Mouse (Mus musculus): Measurements from ENCODE around the gene Gm32742. TPM values are rescaled to one million over a fixed set of nuclear protein-coding genes. Genes with fewer than 3 reads are reported as not detected.

Gene Gm32742
- polyA plus RNA-seq, 1 experiment from 2014 or later: 0.07 TPM

DNA sequence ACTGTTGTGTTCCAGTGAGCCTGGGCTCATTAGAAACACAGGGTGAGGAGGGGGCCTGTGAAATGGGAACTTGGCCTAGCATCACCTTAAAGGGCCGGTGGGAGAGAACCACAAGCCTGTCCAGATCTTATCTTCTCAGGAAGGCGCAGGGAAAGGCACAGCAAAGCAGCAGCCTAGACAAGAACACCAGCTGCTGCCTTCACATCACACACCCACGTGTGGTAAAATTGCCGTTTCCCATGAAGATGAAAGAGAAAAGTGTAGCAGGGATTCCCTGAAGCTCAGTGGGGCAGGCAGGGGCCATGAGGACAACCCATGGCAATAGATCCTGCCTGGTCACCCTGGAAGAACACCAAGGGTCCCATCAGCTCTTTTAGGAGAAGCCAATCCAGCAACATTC is 20.1 kb upstream of the Gm32742 start:
- H3K36me3 ChIP-seq (ENCODE audit: control insufficient read depth, insufficient read depth, low read length): no peaks in the 10 kb centered on the region
- H3K9ac ChIP-seq (ENCODE audit: low read depth, low read length): no peak overlapping the region
- no peaks in the 10 kb centered on the region for H3K9me3 ChIP-seq (ENCODE audit: control insufficient read depth, low read length)
- no peaks in the 10 kb centered on the region for H3K27me3 ChIP-seq (replicated peaks; ENCODE audit: control insufficient read depth, insufficient read depth, low read length)
- no peak overlapping the region for H3K27ac ChIP-seq (replicated peaks; ENCODE audit: low read depth, low read length)
- ATAC-seq (ENCODE audit: low read depth) (no peak), DNase-seq (ENCODE audit: low spot score) (no peak)
- 66% methylated on average over 4 of the region's 4 CpGs for WGBS
- H3K4me1 ChIP-seq (ENCODE audit: control insufficient read depth, insufficient read depth, low read length): no peaks in the 10 kb centered on the region
- H3K4me2 ChIP-seq (ENCODE audit: low read depth, low read length): no peak overlapping the region
- no peak overlapping the region for H3K4me3 ChIP-seq (ENCODE audit: low read depth, low read length)

DNA sequence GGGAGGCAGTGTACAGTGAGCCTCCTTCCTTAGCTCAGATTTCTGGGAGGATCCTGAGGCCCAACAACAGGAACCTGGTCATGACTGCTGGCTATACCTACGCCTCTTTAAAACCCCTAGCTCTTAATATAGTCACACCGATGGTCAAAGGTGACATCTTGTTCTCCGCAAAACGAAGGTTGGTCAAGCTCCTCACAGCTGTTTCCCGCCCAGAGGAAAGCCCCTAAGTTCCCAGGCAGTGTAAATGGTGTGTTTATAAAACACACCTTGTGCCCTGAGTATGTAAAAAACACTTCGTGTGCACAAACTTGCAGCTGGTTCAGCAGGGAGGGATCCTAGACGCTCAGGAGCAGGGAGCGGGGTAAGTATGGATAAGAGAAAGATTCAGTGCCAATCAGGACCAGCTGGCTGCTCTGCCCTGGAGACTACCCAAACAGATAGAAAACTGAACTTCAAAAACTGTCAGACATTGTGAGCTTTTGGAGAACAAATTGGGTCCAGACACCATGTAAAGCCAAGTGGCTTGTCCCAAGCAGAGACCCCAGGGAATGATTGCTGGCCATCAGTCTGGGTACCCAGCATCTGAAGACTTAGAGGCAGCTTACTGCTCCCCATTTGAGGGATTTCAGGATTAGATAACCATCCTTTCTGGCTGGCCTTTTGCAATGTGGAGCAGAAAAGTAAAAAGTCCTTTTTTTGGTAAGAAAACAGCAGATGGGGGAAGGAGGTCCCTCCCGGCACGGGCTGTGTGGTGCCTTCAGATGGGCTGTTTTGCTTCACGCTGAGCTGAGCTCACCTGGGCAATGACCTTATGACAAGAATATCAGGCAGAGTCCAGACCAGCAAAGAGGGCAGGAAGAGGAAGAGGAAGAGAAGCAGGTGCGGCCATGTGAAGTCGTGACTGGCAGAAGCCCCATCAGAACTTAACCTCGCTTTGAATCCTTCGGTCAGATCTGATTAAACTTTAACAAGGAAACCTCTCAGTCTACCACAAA is 17.7 kb upstream of the Gm32742 start:
- no peaks in the 10 kb centered on the region for H3K36me3 ChIP-seq (ENCODE audit: control insufficient read depth, insufficient read depth, low read length)
- H3K27me3 ChIP-seq (replicated peaks; ENCODE audit: control insufficient read depth, insufficient read depth, low read length): no peaks in the 10 kb centered on the region
- WGBS: 66% methylated on average over 15 of the region's 15 CpGs
- no peak overlapping the region for H3K4me3 ChIP-seq (ENCODE audit: low read depth, low read length)
- H3K9me3 ChIP-seq (ENCODE audit: control insufficient read depth, low read length): no peaks in the 10 kb centered on the region
- no peaks in the 10 kb centered on the region for H3K4me1 ChIP-seq (ENCODE audit: control insufficient read depth, insufficient read depth, low read length)
- no peak overlapping the region for H3K27ac ChIP-seq (replicated peaks; ENCODE audit: low read depth, low read length)
- DNase-seq (ENCODE audit: low spot score) (no peak), ATAC-seq (ENCODE audit: low read depth) (no peak)
- H3K9ac ChIP-seq (ENCODE audit: low read depth, low read length): no peak overlapping the region
- no peak overlapping the region for H3K4me2 ChIP-seq (ENCODE audit: low read depth, low read length)

DNA sequence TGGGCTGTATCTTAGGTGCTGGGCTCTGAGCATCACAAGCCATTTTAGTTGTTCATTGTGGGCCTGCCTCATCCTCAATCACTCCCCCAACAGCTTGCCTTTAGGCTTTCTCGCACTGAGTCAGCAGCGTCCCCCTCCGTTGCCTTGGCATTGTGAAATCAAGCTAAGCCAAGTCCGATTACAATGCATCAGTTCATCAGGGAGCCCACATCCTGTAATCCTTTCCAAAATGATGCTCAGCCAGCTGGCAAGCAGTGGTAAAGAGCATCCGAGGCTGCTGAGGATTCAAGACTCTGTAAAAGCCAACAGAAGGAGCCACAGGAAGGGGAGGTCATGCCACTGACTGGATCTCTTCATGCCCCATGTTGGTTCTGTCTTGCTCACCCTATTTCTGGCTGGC is 15.3 kb upstream of the Gm32742 start:
- 69% methylated on average over 5 of the region's 5 CpGs for WGBS
- H3K9ac ChIP-seq (ENCODE audit: low read depth, low read length): no peak overlapping the region
- H3K9me3 ChIP-seq (ENCODE audit: control insufficient read depth, low read length): no peaks in the 10 kb centered on the region
- no peak overlapping the region for H3K4me2 ChIP-seq (ENCODE audit: low read depth, low read length)
- no peak overlapping the region for H3K4me3 ChIP-seq (ENCODE audit: low read depth, low read length)
- H3K27ac ChIP-seq (replicated peaks; ENCODE audit: low read depth, low read length): no peak overlapping the region
- no peaks in the 10 kb centered on the region for H3K4me1 ChIP-seq (ENCODE audit: control insufficient read depth, insufficient read depth, low read length)
- DNase-seq (ENCODE audit: low spot score): peak; percentile 39
- no peaks in the 10 kb centered on the region for H3K36me3 ChIP-seq (ENCODE audit: control insufficient read depth, insufficient read depth, low read length)
- no peaks in the 10 kb centered on the region for H3K27me3 ChIP-seq (replicated peaks; ENCODE audit: control insufficient read depth, insufficient read depth, low read length)
- ATAC-seq (ENCODE audit: low read depth): no peak

DNA sequence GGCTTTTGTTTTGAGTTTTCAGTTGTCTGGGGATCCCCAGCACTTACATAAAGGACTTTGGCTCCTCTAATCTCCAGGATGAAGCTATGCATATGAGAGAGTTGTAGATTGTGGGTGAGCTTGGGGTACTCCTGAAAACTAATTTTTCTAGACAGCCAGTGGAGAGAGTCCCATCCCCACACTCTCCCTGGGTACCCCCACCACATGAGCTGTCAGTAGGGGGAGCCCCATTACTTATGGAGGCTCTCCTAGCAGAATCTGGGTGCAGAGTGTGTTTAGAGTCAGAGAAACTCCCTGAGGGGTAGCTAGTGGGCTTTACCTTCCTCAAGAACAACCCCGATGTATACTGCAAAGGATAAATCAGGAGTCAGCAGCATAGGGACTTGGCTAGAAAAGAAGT is 13.0 kb upstream of the Gm32742 start:
- no peak overlapping the region for H3K4me3 ChIP-seq (ENCODE audit: low read depth, low read length)
- ATAC-seq (ENCODE audit: low read depth) (no peak), DNase-seq (ENCODE audit: low spot score) (no peak)
- H3K4me2 ChIP-seq (ENCODE audit: low read depth, low read length): no peak overlapping the region
- WGBS: 89% methylated on average over 1 of the region's 1 CpGs
- no peaks in the 10 kb centered on the region for H3K9me3 ChIP-seq (ENCODE audit: control insufficient read depth, low read length)
- no peaks in the 10 kb centered on the region for H3K4me1 ChIP-seq (ENCODE audit: control insufficient read depth, insufficient read depth, low read length)
- no peak overlapping the region for H3K9ac ChIP-seq (ENCODE audit: low read depth, low read length)
- no peaks in the 10 kb centered on the region for H3K27me3 ChIP-seq (replicated peaks; ENCODE audit: control insufficient read depth, insufficient read depth, low read length)
- no peaks in the 10 kb centered on the region for H3K36me3 ChIP-seq (ENCODE audit: control insufficient read depth, insufficient read depth, low read length)
- H3K27ac ChIP-seq (replicated peaks; ENCODE audit: low read depth, low read length): no peak overlapping the region

DNA sequence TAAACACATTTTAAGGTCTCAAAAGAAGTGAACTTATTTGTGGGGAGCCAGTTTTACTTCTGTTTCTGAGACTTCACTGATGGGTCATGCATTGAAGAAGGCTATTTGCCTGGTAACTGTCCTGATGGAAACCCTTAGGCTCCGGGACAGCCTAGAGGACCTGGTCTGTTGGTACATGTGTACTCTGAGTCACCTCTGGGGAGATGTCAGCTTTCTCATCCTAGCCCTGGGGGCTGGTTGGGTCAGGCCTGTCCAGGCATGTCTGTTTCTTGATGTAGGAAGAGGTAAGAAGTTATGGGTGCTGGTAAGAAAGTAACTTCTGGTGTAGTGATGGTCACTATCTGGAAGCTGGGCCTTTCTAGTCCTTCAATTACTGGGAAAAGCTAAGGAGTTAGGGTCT is 10.4 kb upstream of the Gm32742 start:
- no peak overlapping the region for H3K27ac ChIP-seq (replicated peaks; ENCODE audit: low read depth, low read length)
- no peaks in the 10 kb centered on the region for H3K36me3 ChIP-seq (ENCODE audit: control insufficient read depth, insufficient read depth, low read length)
- H3K4me3 ChIP-seq (ENCODE audit: low read depth, low read length): no peak overlapping the region
- H3K27me3 ChIP-seq (replicated peaks; ENCODE audit: control insufficient read depth, insufficient read depth, low read length): no peaks in the 10 kb centered on the region
- no peak for ATAC-seq (ENCODE audit: low read depth)
- H3K4me1 ChIP-seq (ENCODE audit: control insufficient read depth, insufficient read depth, low read length): no peaks in the 10 kb centered on the region
- H3K9me3 ChIP-seq (ENCODE audit: control insufficient read depth, low read length): no peaks in the 10 kb centered on the region
- H3K4me2 ChIP-seq (ENCODE audit: low read depth, low read length): no peak overlapping the region
- H3K9ac ChIP-seq (ENCODE audit: low read depth, low read length): no peak overlapping the region
- 83% methylated on average over 1 of the region's 1 CpGs for WGBS
- DNase-seq (ENCODE audit: low spot score): no peak

DNA sequence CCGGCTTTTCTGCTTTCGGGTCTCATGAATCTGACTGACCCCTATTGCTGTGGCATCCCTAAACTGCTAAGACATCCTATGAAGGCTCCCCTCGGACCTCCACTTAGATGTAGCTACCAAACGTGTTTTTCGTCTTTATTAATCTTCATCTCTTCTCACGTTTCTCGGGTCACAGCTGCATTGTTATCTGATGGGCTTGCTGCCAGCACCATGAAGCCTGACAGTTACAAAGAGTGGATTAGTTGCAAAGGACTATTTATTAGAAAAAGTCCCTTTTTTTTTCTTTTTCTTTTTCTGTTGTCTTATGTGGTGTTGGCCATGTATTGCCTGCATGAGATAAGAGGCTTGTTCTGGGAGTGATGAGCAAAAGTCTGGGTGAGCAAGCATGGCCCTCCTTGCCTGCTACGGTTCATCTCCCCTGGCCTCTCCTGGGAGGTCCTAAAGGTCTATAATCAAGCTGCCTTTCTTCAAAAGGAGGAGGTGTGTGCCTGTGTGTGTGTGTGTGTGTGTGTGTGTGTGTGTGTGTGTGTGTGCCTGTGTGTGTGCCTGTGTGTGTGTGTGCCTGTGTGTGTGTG is 9.7 kb upstream of the Gm32742 start:
- 45% methylated on average over 8 of the region's 8 CpGs for WGBS

DNA sequence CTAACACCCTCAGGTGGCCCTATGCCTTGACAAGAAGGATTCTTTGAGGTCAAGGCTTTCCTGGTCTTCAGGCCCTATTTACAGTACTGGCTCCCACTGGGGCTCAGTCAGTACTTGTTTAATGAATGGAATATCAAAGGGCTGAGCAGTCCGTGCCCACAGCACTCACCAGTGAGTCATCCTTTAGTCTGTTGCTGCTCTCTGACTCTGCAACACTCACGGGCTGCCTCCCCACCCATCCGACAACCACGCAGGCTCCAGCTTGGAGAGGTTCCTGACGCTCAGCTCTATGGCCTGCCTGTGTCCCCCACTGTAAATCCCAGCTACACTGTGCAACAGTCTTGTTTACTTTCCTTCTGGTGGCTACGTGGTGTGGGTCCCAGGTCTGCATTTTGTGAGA is 5.0 kb upstream of the Gm32742 start:
- 70% methylated on average over 6 of the region's 6 CpGs for WGBS
- Histone ChIP-seq H3K4me2 (ENCODE audit: low read depth, low read length) (no peak overlapping the region), H3K9me3 (ENCODE audit: control insufficient read depth, low read length) (no peaks in the 10 kb centered on the region), H3K4me3 (ENCODE audit: low read depth, low read length) (no peak overlapping the region), H3K27me3 (replicated peaks; ENCODE audit: control insufficient read depth, insufficient read depth, low read length) (no peaks in the 10 kb centered on the region), H3K4me1 (ENCODE audit: control insufficient read depth, insufficient read depth, low read length) (peaks cover 5% of the 10 kb centered on the region; the same call in 1 of the 2 replicates), H3K27ac (replicated peaks; ENCODE audit: low read depth, low read length) (no peak overlapping the region), H3K36me3 (ENCODE audit: control insufficient read depth, insufficient read depth, low read length) (no peaks in the 10 kb centered on the region), H3K9ac (ENCODE audit: low read depth, low read length) (no peak overlapping the region)
- ATAC-seq (ENCODE audit: low read depth) (no peak), DNase-seq (ENCODE audit: low spot score) (no peak)

More for the DNA sequence above, 9.7 kb upstream of the Gm32742 start:
- H3K27me3 ChIP-seq (replicated peaks; ENCODE audit: control insufficient read depth, insufficient read depth, low read length): no peaks in the 10 kb centered on the region
- H3K4me3 ChIP-seq (ENCODE audit: low read depth, low read length): no peak overlapping the region
- peak; percentile 72 for DNase-seq (ENCODE audit: low spot score)
- H3K9ac ChIP-seq (ENCODE audit: low read depth, low read length): no peak overlapping the region
- H3K9me3 ChIP-seq (ENCODE audit: control insufficient read depth, low read length): no peaks in the 10 kb centered on the region
- ATAC-seq (ENCODE audit: low read depth): no peak
- H3K4me1 ChIP-seq (ENCODE audit: control insufficient read depth, insufficient read depth, low read length): no peaks in the 10 kb centered on the region
- no peak overlapping the region for H3K27ac ChIP-seq (replicated peaks; ENCODE audit: low read depth, low read length)
- no peaks in the 10 kb centered on the region for H3K36me3 ChIP-seq (ENCODE audit: control insufficient read depth, insufficient read depth, low read length)
- no peak overlapping the region for H3K4me2 ChIP-seq (ENCODE audit: low read depth, low read length)

DNA sequence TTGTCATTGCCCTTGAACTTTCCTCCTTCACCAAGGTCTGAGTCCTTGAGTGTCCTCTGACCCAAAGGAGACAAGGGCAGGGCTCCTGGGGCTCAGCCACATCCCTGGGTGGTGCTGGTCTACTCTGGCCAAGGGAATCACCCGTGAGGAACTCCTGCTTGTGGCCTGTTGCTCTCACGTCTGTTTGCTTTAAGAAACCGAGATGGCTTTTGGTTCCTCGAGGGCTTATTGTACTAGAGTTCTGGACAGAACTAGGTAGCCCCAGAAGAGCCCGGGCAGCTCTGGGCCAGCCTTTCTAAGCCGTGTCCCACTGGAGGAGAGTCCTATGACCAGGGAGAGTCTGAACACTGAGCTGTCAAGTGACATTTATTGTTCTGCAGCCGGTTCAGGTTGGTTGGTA is 3.8 kb upstream of the Gm32742 start:
- 86% methylated on average over 7 of the region's 7 CpGs for WGBS
- Histone ChIP-seq H3K27me3 (replicated peaks; ENCODE audit: control insufficient read depth, insufficient read depth, low read length) (no peaks in the 10 kb centered on the region), H3K9ac (ENCODE audit: low read depth, low read length) (no peak overlapping the region), H3K36me3 (ENCODE audit: control insufficient read depth, insufficient read depth, low read length) (no peaks in the 10 kb centered on the region), H3K27ac (replicated peaks; ENCODE audit: low read depth, low read length) (0 out of 2 replicates have a peak overlapping the region, but pooled peaks have one; percentile 36), H3K4me1 (ENCODE audit: control insufficient read depth, insufficient read depth, low read length) (peaks cover 5% of the 10 kb centered on the region; the same call in 1 of the 2 replicates), H3K9me3 (ENCODE audit: control insufficient read depth, low read length) (no peaks in the 10 kb centered on the region), H3K4me2 (ENCODE audit: low read depth, low read length) (no peak overlapping the region), H3K4me3 (ENCODE audit: low read depth, low read length) (no peak overlapping the region)
- no peak for DNase-seq (ENCODE audit: low spot score)
- ATAC-seq (ENCODE audit: low read depth): no peak

Measured in embryonic facial prominence, embryonic 14.5 days (tissue).